Mouse (Mus musculus): ENCODE measurements around the gene Actr5.

Gene Actr5

GRCm38 (mm10) chr2:158624718-158625222, at the start of gene Actr5:
Gene Actr5 (plus strand): TSS chr2:158624888.
- DNase-seq (ENCODE audit: low spot score), result peak; percentile 94

- DNase-seq (ENCODE audit: low spot score), result no peak
Observed at GRCm38 (mm10) chr2:158579979-158580378, 44.7 kb upstream of the Actr5 start.

- peak; percentile 2 for DNase-seq (ENCODE audit: low spot score)
Observed at GRCm38 (mm10) chr2:158584621-158585358, 39.9 kb upstream of the Actr5 start.

- DNase-seq (ENCODE audit: low spot score), result no peak
Observed at GRCm38 (mm10) chr2:158588524-158589271, 36.0 kb upstream of the Actr5 start.

- DNase-seq (ENCODE audit: low spot score), result no peak
Observed at GRCm38 (mm10) chr2:158590495-158590894, 34.2 kb upstream of the Actr5 start.

GRCm38 (mm10) chr2:158591286-158591685, 33.4 kb upstream of the Actr5 start:
- DNase-seq (ENCODE audit: low spot score), result no peak

GRCm38 (mm10) chr2:158593371-158593770, 31.3 kb upstream of the Actr5 start:
- no peak for DNase-seq (ENCODE audit: low spot score)

- no peak for DNase-seq (ENCODE audit: low spot score)
Observed at GRCm38 (mm10) chr2:158595103-158595502, 29.6 kb upstream of the Actr5 start.

GRCm38 (mm10) chr2:158595577-158595976, 29.1 kb upstream of the Actr5 start:
- no peak for DNase-seq (ENCODE audit: low spot score)

- no peak for DNase-seq (ENCODE audit: low spot score)
Observed at GRCm38 (mm10) chr2:158596803-158597202, 27.9 kb upstream of the Actr5 start.

GRCm38 (mm10) chr2:158600517-158600916, 24.2 kb upstream of the Actr5 start:
- DNase-seq (ENCODE audit: low spot score), result no peak

GRCm38 (mm10) chr2:158601326-158601725, 23.4 kb upstream of the Actr5 start:
- no peak for DNase-seq (ENCODE audit: low spot score)

- DNase-seq (ENCODE audit: low spot score), result no peak
Observed at GRCm38 (mm10) chr2:158602663-158603062, 22.0 kb upstream of the Actr5 start.

- DNase-seq (ENCODE audit: low spot score), result no peak
Observed at GRCm38 (mm10) chr2:158606511-158606964, 18.1 kb upstream of the Actr5 start.

- no peak for DNase-seq (ENCODE audit: low spot score)
Observed at GRCm38 (mm10) chr2:158609681-158610080, 15.0 kb upstream of the Actr5 start.

- no peak for DNase-seq (ENCODE audit: low spot score)
Observed at GRCm38 (mm10) chr2:158610488-158611325, 14.0 kb upstream of the Actr5 start, which contains the start of gene Slc32a1. Gene Slc32a1 (plus strand): TSS chr2:158610767.

- DNase-seq (ENCODE audit: low spot score), result no peak
Observed at GRCm38 (mm10) chr2:158611326-158611719, 13.4 kb upstream of the Actr5 start.

- no peak for DNase-seq (ENCODE audit: low spot score)
Observed at GRCm38 (mm10) chr2:158611726-158612670, 12.7 kb upstream of the Actr5 start.

- no peak for DNase-seq (ENCODE audit: low spot score)
Observed at GRCm38 (mm10) chr2:158612671-158613250, 11.9 kb upstream of the Actr5 start.
